Mouse (Mus musculus) lung, postnatal 36 days (tissue): ENCODE data around the gene Gm44502.

Source experiments
- DNase-seq: peaks from one replicate; pipeline ENCODE4 v3.0.0; 2022; ENCODE audit warnings: mixed read lengths

The Gm44502 gene

DNA sequence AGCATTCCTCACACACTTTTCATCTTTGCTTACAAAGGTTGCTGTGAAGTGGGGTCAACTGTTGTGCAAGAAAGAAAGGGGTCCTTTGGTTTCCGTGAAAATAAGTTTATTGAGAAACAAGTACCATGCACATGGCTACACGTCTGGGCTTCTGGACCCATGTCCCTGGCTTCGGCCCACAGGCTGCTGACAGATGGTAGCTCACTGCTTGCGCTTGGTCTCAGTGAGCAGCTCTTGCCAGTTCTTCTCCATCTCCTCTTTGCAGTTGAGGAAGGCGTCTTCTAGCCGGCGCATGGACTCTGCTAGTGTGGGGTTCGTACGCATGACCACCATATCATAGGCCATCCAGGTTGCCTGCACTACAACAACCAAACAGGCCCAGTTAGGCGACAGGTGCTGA is 39.4 kb downstream of the Gm44502 start:
- no peak for DNase-seq

- no peak for DNase-seq
These were observed 42.4 kb downstream of the Gm44502 start for GRCm38 (mm10) chr15:89387127-89387526.

DNA sequence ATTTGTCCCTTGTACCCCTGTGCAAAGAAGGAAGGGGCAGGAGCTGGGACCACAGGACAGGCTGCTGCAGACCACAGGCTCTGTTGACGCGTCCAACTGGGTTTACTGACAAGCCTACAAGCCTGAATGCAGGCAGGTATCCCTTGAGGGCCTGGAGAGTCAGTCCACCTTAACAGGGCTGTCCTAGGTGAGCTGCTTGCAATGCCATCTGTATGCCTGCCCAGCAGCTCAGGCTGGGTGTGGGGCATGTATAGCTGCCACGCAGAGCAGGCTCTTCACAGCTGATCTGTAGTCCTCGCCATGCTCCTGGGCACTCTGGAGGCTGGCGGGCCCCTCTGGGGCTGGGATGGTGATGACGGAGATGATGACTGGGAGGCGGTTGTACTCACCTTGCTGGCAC is 44.9 kb downstream of the Gm44502 start, which contains the start of gene Klhdc7b:
TSS of gene Klhdc7b (plus strand) at position 301 of the 400 bp plus-strand sequence.
- DNase-seq = no peak

DNA sequence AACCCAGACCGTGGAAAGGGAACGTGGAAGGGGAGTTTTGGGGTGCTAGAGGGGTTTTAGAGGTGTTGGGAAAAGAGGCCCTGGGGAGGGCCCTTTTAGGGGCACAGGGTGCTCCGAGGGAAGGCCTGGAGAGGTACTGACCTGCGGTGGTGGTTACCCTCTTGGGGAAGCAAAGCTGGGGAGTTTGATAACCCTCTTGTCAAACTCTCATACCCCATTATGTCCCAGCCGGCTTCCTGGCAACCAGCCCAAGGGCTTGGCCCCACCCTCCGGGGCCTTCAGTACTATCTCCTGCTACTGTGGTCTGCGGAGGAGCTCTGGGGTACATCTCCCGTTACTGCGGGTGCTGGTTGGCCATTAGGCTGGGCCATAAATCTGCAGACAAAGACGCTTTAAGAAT is 50.1 kb downstream of the Gm44502 start:
- no peak for DNase-seq

DNA sequence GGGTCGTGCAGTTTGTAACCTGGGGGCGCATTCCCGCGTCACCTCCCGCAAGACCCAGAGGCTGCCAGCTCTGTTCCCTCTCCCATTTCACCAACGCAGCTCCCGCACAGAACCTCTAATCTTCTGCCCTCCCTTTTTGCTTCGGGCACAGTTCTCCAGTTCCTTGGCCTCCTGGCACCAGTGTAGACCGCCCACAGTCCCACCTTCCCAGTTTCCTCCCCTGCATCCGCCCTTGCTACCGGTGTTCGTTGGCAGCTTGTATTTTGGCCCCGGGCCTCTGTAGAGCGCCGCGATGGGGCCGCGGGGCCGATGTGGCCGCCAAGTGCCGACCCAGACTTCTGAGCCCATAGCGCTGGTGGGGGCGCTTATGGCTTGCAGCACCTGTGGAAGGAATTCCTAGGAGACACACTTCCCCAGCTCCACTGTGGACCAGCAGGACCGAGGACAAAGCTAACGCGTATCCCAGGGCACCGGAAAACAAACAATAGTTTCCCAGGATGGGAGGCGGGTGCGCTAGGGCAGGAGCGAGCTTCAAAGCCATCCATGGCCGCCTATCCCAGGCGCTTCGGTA is 50.6 kb downstream of the Gm44502 start, which contains the start of gene Odf3b:
TSS of gene Odf3b (minus strand) at position 452 of the 571 bp plus-strand sequence.
- DNase-seq = peak; percentile 52

- DNase-seq = no peak
These were observed 51.3 kb downstream of the Gm44502 start for GRCm38 (mm10) chr15:89377938-89378828.

DNA sequence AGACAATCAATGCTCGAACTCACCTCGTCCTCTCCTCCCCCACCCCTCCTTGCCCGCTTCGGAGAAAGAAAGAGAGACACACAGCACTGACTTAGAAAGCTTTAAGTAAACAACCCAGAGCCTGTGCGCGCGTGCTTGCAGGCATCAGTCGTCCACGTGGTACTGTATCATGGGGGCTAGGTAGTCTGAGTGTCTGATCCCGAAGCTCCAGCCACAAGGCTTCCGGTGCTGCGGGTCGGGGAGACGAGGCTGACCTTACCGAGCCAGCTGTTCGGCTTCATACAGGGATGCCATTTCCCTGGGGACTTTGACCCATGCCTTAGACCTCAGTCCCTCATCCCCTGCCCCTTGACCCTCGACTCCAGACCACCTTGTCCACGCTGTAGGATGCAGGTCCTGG is 52.1 kb downstream of the Gm44502 start:
- no peak for DNase-seq

DNA sequence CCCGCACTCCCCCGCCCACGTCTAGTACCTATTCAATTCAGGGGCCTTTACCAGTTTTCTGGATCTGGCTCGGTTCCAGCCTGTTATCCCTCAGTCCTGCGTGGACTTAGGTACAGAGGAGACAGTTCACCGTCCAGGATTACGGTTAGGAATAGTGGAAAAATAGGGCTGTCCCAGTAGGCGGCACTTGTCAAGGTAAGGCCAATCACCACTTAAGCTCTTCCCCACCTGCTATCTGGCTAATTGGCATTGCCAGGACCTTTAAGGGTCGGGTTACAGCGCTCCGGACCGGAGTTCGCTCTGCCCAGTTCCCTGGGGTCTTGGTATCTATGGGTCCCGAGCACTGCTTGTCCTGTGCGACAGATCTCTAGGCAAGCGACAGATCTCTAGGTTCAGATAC is 52.5 kb downstream of the Gm44502 start, which contains the start of gene Tymp:
TSS of gene Tymp (minus strand) at position 83 of the 400 bp plus-strand sequence.
- no peak for DNase-seq

- no peak for DNase-seq
These were observed 53.5 kb downstream of the Gm44502 start for GRCm38 (mm10) chr15:89376040-89376439.

- DNase-seq = no peak
These were observed 54.5 kb downstream of the Gm44502 start for GRCm38 (mm10) chr15:89374801-89375534.

DNA sequence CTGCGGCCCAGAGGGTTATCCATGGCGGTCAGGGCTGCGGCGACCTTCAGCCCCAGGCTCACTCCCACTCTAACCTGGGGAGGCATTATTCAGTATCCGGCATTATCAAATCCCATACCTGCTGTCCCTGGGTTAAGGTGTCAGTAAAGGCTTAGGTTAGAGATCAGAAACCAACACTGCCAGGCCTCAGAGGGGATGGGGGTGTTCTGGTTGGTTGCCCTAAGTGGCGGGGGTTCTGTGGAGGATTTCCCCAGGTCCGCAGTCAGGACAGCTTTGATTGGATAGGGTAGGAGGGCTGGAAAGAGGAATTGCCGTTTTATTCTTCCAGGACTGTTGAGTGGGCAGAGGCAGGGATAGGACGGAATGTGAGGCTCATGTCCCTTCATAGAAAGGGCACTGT is 55.2 kb downstream of the Gm44502 start:
- no peak for DNase-seq

- peak; percentile 97 for DNase-seq
These were observed 55.7 kb downstream of the Gm44502 start, which contains the start of gene Sco2 for GRCm38 (mm10) chr15:89373762-89374248. TSS of gene Sco2 (minus strand) at chr15:89373846.

GRCm38 (mm10) chr15:89373027-89373761 is 56.3 kb downstream of the Gm44502 start:
- DNase-seq = peak; percentile 95

- DNase-seq = no peak
These were observed 57.0 kb downstream of the Gm44502 start for GRCm38 (mm10) chr15:89372536-89372935.

DNA sequence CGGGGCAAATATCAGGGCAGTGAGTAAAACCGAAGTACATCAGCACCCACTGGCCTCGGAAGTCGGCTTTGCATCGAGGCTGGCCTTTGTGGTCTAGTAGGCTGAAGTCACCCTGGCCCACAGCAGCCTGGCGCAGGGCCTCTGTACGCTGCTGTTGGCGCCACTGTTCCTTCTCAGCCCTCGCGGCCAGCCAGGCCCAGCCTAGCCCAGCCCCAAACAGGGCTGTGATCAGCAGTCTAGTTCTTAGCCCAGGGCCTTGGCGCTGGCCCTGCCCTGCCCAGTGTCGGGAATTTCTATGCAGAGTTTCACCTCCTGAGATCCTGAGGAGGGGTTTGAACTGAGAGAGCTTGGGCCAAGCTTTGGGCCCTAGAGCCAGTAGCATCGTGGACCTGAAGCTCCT is 57.4 kb downstream of the Gm44502 start:
- DNase-seq = no peak
